Mouse (Mus musculus): ENCODE measurements around the gene Cmtm2b. TPM values are rescaled to one million over a fixed set of nuclear protein-coding genes. Genes with fewer than 3 reads are reported as not detected.

The Cmtm2b gene
- polyA plus RNA-seq, 1 experiment: not detected

DNA sequence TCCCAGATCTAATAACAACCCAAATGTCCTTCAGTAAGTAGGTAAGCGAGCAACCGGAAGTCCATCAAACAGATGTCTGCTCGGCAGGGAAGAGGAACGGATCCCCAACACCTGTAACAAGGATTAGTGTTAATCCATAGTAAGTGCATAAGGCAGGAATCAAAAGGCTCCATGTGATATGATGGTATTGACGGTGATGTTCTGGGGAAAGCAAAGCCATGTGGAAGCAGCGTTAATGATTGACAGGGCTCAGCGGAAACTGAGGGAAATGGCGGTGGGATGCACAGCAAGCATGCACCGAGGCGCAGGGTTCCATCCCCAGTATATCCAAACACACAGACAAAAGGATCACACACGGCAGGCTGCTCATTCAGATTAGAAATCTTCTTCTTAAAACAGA lies 52.2 kb downstream of the Cmtm2b start:
- no peaks in the 10 kb centered on the region for H3K36me3 ChIP-seq (ENCODE audit: control insufficient read depth, insufficient read depth, low read length)
- WGBS: 44% methylated on average over 11 of the region's 11 CpGs
- H3K4me3 ChIP-seq (ENCODE audit: insufficient read depth, low read depth, low read length): no peak overlapping the region
- DNase-seq: peak; percentile 43
- no peak overlapping the region for H3K27ac ChIP-seq (ENCODE audit: insufficient read depth, low read depth, low read length)
- H3K27me3 ChIP-seq (replicated peaks; ENCODE audit: control insufficient read depth, insufficient read depth, low read length): no peaks in the 10 kb centered on the region
- peaks cover 36% of the 10 kb centered on the region for H3K4me1 ChIP-seq (ENCODE audit: control insufficient read depth, insufficient read depth, low read length)
- no peak for TF ChIP-seq POLR2A (IDR thresholded peaks at IDR 0.05; ENCODE audit: low read depth, low read length)
- TF ChIP-seq CTCF (conservative IDR thresholded peaks at IDR 0.05; ENCODE audit: insufficient read depth, insufficient read length, low read depth, low read length): no peak

DNA sequence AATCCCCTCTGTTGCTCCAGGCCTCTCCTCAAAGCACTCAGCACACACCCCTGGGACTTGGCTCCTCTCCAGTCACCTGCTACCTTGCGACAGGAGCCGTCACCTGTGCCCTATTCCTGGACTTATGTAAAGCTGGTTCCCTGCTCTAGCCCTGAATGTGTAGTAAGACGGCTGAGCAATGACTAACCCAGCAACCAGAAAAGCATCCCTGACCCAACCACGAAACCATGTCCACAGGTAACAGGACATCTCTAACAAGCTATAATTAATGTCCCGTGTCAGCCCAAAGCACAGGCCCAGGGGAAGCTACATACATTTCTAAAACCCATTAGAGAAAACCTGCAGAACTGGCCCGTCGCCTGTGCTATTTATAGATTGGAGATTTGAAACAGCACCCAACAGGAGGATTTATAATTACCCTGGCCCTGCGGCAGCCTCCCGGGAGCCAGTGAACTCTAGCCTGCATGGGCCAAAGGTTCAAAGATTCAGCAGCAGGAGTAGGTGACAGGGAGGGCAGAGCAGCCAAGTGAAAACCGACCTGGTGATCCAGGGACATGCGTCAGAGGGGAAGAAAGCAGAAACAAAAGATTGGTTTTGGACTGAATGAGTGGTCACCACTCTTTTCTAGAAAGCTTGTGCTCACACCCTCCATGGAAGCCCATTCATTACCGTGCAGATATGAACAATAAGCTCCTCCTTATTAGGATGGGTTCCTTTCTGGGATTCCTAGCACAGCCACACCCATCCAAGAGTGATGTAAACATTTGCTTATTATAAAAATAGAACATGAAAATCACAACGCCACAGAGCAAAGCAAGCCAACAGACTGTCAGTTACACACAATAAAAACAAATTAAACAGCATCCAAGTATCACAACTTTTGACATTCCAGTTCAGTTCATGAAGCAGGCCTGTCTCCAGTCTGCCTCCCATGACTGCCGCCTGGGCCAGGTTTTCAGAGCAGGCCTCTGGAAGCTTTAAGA lies 53.1 kb downstream of the Cmtm2b start:
- WGBS: 17% methylated on average over 14 of the region's 14 CpGs
- H3K27ac ChIP-seq (ENCODE audit: insufficient read depth, low read depth, low read length): peak overlapping the region; percentile 28
- H3K27me3 ChIP-seq (replicated peaks; ENCODE audit: control insufficient read depth, insufficient read depth, low read length): no peaks in the 10 kb centered on the region
- H3K36me3 ChIP-seq (ENCODE audit: control insufficient read depth, insufficient read depth, low read length): no peaks in the 10 kb centered on the region
- H3K4me1 ChIP-seq (ENCODE audit: control insufficient read depth, insufficient read depth, low read length): peaks cover 31% of the 10 kb centered on the region
- DNase-seq: peak; percentile 95
- H3K4me3 ChIP-seq (ENCODE audit: insufficient read depth, low read depth, low read length): no peak overlapping the region
- no peak for TF ChIP-seq POLR2A (IDR thresholded peaks at IDR 0.05; ENCODE audit: low read depth, low read length)
- TF ChIP-seq CTCF (conservative IDR thresholded peaks at IDR 0.05; ENCODE audit: insufficient read depth, insufficient read length, low read depth, low read length): no peak

DNA sequence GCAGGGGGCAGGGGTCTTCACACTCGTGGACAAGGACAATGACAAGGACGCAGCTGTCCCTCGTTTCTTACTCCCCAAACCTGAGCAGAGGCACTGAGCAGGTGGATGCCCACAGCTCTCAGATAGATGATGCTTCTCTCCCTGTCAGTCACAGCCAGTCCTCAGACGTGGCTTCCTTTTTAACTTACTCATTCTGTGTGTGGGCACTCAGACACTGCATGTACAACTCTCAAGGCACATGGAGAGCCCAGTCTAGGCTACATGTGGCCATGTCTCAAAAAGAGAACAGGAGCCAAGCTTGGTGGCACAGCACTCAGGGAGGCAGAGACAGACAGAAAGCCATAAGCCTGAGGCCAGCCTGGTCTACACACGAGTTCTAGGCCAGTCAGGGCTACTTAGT lies 53.9 kb downstream of the Cmtm2b start:
- H3K27me3 ChIP-seq (replicated peaks; ENCODE audit: control insufficient read depth, insufficient read depth, low read length): no peaks in the 10 kb centered on the region
- H3K36me3 ChIP-seq (ENCODE audit: control insufficient read depth, insufficient read depth, low read length): no peaks in the 10 kb centered on the region
- DNase-seq: no peak
- WGBS: 54% methylated on average over 5 of the region's 5 CpGs
- H3K27ac ChIP-seq (ENCODE audit: insufficient read depth, low read depth, low read length): peak overlapping the region; percentile 28
- peaks cover 25% of the 10 kb centered on the region for H3K4me1 ChIP-seq (ENCODE audit: control insufficient read depth, insufficient read depth, low read length)
- TF ChIP-seq CTCF (conservative IDR thresholded peaks at IDR 0.05; ENCODE audit: insufficient read depth, insufficient read length, low read depth, low read length): no peak
- TF ChIP-seq POLR2A (IDR thresholded peaks at IDR 0.05; ENCODE audit: low read depth, low read length): no peak
- H3K4me3 ChIP-seq (ENCODE audit: insufficient read depth, low read depth, low read length): no peak overlapping the region

DNA sequence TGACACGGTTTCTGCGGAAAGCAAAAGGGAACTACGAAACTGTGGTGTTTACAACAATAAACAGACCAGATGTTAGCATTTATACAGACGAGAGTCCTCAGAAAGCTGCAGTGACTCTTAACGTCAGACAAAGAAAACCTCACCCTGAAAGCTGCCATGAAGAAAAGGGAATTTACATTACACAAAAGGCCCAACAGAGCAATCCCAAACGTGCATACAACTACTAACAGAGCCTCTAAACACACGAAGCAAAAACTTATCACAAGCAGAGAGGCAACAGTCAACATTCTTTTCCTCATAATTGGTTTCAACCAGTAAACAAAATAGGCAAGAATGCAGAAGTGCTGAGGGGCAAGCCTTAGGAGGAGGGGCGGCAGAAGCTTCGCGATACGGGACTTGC lies 54.6 kb downstream of the Cmtm2b start:
- Histone ChIP-seq H3K27ac (ENCODE audit: insufficient read depth, low read depth, low read length) (no peak overlapping the region), H3K36me3 (ENCODE audit: control insufficient read depth, insufficient read depth, low read length) (no peaks in the 10 kb centered on the region), H3K4me1 (ENCODE audit: control insufficient read depth, insufficient read depth, low read length) (peaks cover 25% of the 10 kb centered on the region), H3K4me3 (ENCODE audit: insufficient read depth, low read depth, low read length) (no peak overlapping the region), H3K27me3 (replicated peaks; ENCODE audit: control insufficient read depth, insufficient read depth, low read length) (no peaks in the 10 kb centered on the region)
- no peak for TF ChIP-seq POLR2A (IDR thresholded peaks at IDR 0.05; ENCODE audit: low read depth, low read length)
- TF ChIP-seq CTCF (conservative IDR thresholded peaks at IDR 0.05; ENCODE audit: insufficient read depth, insufficient read length, low read depth, low read length): no peak
- 69% methylated on average over 11 of the region's 11 CpGs for WGBS
- no peak for DNase-seq

DNA sequence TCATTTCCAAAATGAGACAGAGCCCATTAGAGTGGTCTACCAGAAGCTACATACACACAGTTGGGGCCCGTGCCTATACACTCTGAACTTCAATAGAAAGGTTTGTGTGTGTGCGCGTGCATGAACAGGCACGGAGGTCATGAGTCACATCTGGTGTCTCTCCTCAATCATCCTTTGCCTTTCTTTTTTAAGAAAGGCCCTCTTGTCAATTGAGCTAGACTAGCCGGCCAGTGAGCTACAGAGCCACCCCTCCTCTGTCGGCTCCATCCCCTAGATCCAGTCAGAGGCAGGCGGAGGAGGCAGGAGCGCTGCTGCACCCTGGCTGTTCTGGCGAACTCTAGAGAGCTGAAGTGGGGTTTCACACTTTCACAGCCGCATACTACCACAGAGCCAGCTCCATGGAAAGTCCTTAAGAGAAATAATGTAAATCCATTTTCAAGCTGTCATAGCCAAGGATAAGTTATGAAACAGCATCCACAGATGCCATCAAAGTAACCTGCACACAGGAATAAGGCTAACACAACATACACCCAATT lies 57.3 kb downstream of the Cmtm2b start:
- Histone ChIP-seq H3K4me3 (ENCODE audit: insufficient read depth, low read depth, low read length) (no peak overlapping the region), H3K36me3 (ENCODE audit: control insufficient read depth, insufficient read depth, low read length) (no peaks in the 10 kb centered on the region), H3K27me3 (replicated peaks; ENCODE audit: control insufficient read depth, insufficient read depth, low read length) (no peaks in the 10 kb centered on the region), H3K27ac (ENCODE audit: insufficient read depth, low read depth, low read length) (no peak overlapping the region), H3K4me1 (ENCODE audit: control insufficient read depth, insufficient read depth, low read length) (peaks cover 37% of the 10 kb centered on the region)
- DNase-seq: no peak
- no peak for TF ChIP-seq CTCF (conservative IDR thresholded peaks at IDR 0.05; ENCODE audit: insufficient read depth, insufficient read length, low read depth, low read length)
- TF ChIP-seq POLR2A (IDR thresholded peaks at IDR 0.05; ENCODE audit: low read depth, low read length): no peak
- WGBS: 79% methylated on average over 10 of the region's 10 CpGs

DNA sequence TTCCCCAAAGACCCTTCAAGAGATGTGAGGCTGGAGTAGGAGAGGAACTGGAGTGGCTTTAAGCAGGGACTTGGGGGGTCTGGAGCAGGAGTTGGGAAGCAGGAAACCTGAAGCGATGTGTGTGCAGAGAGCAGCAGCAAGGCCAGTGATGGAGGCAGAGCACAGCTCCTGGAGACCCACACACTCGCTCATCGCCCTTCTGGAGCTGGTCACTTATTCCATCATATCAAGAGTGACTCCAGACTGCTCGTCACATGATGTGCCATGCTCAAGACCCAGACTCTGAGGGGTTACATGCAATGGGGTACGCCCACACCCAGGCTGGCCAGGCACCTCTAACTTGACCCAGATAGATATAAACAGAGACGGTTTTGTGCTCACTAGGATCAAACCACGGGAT lies 58.2 kb downstream of the Cmtm2b start:
- 84% methylated on average over 7 of the region's 7 CpGs for WGBS
- Histone ChIP-seq H3K4me1 (ENCODE audit: control insufficient read depth, insufficient read depth, low read length) (peaks cover 32% of the 10 kb centered on the region), H3K27me3 (replicated peaks; ENCODE audit: control insufficient read depth, insufficient read depth, low read length) (no peaks in the 10 kb centered on the region), H3K36me3 (ENCODE audit: control insufficient read depth, insufficient read depth, low read length) (no peaks in the 10 kb centered on the region), H3K27ac (ENCODE audit: insufficient read depth, low read depth, low read length) (no peak overlapping the region), H3K4me3 (ENCODE audit: insufficient read depth, low read depth, low read length) (no peak overlapping the region)
- no peak for TF ChIP-seq CTCF (conservative IDR thresholded peaks at IDR 0.05; ENCODE audit: insufficient read depth, insufficient read length, low read depth, low read length)
- TF ChIP-seq POLR2A (IDR thresholded peaks at IDR 0.05; ENCODE audit: low read depth, low read length): no peak
- no peak for DNase-seq

Other genes starting within 250 kb of the Cmtm2b start
- gene Cdh5, start 220.6 kb upstream of the Cmtm2b start, polyA plus RNA-seq (2012; rRNA removed): 45.1 and 48.5 TPM in 2 replicates
- gene Bean1, start 151.8 kb upstream of the Cmtm2b start, polyA plus RNA-seq (2012; rRNA removed): 0.45 and 0.66 TPM in 2 replicates
- 20.6 and 21.0 TPM in 2 replicates for gene Tk2, start 73.7 kb upstream of the Cmtm2b start, polyA plus RNA-seq (2012; rRNA removed)
- 4.3 and 5.4 TPM in 2 replicates for gene Cklf, start 71.4 kb upstream of the Cmtm2b start, polyA plus RNA-seq (2012; rRNA removed)
- 0.16 and 0.28 TPM in 2 replicates for gene Cmtm2a, start 29.0 kb upstream of the Cmtm2b start, polyA plus RNA-seq (2012; rRNA removed)
- not detected in 2 replicates for gene Gm45711, start 12.1 kb upstream of the Cmtm2b start, polyA plus RNA-seq (2012; rRNA removed)
- gene Cmtm1, start 12.1 kb upstream of the Cmtm2b start, polyA plus RNA-seq (2012; rRNA removed): not detected in 2 replicates
- not detected in 2 replicates for gene Gm11020, start 663 bp upstream of the Cmtm2b start, polyA plus RNA-seq (2012; rRNA removed)
- gene Cmtm3, start 17.2 kb downstream of the Cmtm2b start, polyA plus RNA-seq (2012; rRNA removed): 53.3 and 60.4 TPM in 2 replicates
- 31.4 and 32.4 TPM in 2 replicates for gene Cmtm4, start 73.6 kb downstream of the Cmtm2b start, polyA plus RNA-seq (2012; rRNA removed)
- gene Dync1li2, start 120.8 kb downstream of the Cmtm2b start, polyA plus RNA-seq (2012; rRNA removed): 14.7 and 20.3 TPM in 2 replicates
- gene Terb1, start 187.7 kb downstream of the Cmtm2b start, polyA plus RNA-seq (2012; rRNA removed): 0.05 TPM in 1 of 2 replicates, not detected in the other
- gene Nae1, start 212.4 kb downstream of the Cmtm2b start, polyA plus RNA-seq (2012; rRNA removed): 9.7 and 12.7 TPM in 2 replicates
- gene Car7, start 212.5 kb downstream of the Cmtm2b start, polyA plus RNA-seq (2012; rRNA removed): 7.5 and 8.0 TPM in 2 replicates

Data from kidney, adult 2 months (tissue).